Mouse (Mus musculus) small intestine, adult 10 weeks (tissue): ENCODE results near the gene F9. TPM values are rescaled to one million over a fixed set of nuclear protein-coding genes. Genes with fewer than 3 reads are reported as not detected.

ENCODE experiments used
- polyA plus RNA-seq: library from polyadenylated mRNA; stranded (reverse); fragments of 350-450 nt; fragmentation: Illumina TruSeq; extraction: RNeasy Lipid Tissue Mini Kit (QIAGEN cat#74804); gene quantifications from one replicate; pipeline ENCODE4 v1.2.3, GENCODE M21; 2014; ENCODE audit warnings: low replicate concordance

F9 gene
- polyA plus RNA-seq: 0.30 TPM

DNA sequence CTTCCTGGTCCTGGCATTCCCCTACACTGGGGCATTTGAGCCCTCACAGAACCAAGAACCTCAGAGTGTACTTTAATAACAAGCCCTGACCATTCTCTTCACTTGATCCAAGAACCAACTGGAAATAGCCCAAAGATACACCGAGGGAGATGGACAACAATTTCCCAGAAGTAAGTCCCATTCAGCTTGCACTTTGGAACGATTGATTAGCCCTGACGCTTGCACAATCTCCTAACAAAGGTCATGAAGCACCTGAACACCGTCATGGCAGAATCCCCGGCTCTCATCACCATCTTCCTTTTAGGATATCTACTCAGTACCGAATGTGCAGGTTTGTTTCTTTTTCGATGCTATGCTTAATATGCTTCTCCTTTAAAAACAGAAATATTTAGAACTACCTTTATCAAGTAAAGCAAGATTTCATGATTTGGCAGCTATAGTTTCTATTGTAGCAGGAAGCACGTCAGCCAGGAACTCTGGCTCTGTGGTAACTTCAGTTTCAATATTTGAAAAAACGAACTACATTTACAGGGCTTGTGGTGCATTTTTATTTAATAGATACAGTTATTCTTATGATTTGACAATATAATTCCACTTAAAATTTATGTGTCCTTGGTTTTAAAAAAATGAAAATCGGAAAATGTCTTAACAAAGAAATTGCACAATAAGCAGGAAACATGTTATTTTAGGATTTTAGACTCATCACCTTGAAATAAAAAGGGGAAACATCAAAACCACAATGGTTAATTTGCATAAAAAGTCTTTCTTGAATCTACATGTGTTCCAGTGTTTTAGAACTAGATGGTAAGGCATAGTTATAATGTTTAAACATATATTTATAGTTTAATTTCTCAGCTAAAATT is at the start of gene F9:
F9 (plus strand) TSS at position 244 of the 863 bp plus-strand sequence.

Other genes starting within 250 kb of the F9 start
- 0.26 TPM for gene Mcf2, start 179.6 kb downstream of the F9 start, polyA plus RNA-seq